Mouse (Mus musculus) gastrocnemius, adult 8-10 months (tissue): ENCODE measurements at regions not wholly inside any gene's neighbourhood (a gene's known extent, or its start where the extent isn't known, plus 50 kb on each side); places are given as distances from the start of the nearest gene placed in this dataset.

Experiments used
- DNase-seq, 2 experiments: peaks; one replicate each; pipeline ENCODE4 v3.0.0; 2022; ENCODE audit warnings: low spot score in 2 of 2

GRCm38 (mm10) chr5:58705561-58705960 lies 987.8 kb downstream of the Pcdh7 start:
- DNase-seq = no peak

DNA sequence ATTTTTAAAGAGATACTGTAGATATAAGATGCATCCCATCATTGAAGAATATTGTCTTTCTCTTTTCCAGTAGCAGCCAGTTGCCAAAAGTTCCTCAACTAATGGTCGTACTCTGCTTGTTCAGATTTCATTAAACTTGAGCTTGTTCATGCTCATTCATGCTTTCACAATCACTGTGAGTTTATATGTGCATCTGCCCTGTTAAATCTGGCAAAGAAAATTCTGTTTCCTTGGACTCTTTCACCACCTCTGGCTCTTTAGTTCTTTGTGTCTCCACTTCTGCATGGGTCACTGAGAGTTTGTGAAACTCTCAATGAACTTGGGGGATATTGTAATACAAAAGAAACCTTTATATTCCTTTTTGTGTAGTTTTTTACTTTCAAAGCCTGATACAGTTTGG lies 994.6 kb downstream of the Pcdh7 start:
- no peak for DNase-seq

- DNase-seq = no peak
Observed at GRCm38 (mm10) chr5:58733366-58733765, 1015.6 kb downstream of the Pcdh7 start.

GRCm38 (mm10) chr5:58733961-58734360 lies 1016.2 kb downstream of the Pcdh7 start:
- DNase-seq = no peak

- DNase-seq = peak in 1 of 2 experiments; percentile 10
Observed at GRCm38 (mm10) chr5:58736610-58737009, 1018.8 kb downstream of the Pcdh7 start.

DNA sequence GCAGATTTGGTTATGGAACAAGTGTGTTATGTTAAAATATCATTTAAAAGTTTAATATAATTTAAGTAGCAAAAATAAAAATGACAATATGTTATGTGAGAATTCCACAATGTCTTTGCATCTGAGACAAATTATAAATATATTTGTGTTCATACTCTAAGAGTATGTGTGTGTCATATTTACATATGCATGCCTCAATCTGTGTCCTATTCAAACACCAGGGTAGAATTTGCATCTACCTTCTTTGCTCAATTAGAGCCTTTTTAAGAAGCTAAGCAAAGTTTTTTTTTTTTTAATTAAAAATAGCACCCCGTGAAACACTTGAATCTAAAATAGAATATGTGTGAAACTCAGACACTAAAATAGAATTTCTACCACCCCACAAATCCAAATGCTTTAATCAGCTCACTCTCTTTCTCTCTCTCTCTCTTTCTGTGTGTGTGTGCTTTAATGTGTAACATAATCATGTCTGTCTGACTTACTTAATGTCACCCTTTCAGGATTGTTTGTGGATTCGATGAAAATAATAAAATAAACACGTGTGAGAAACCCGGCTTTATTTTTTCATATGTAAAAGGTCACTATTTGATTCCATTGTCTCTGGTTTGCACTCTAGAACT lies 1019.6 kb downstream of the Pcdh7 start:
- no peak for DNase-seq

DNA sequence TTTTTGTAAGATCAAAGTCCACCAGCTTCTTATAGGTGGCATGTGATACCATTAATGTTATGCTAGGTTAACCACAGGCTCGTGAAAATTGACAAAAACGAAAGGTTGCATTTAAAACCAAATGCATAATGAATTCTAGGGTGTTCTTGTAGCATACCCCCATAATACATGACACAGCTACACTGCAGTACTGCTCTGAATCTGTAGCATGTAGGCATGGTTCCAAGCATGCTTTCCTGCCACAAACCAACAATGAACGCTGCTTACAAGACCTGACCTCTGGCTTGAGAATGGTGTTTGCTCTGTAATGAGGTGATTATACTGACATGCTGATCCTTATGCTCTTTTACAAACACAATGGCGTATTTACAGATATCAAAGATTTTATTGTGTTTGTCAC lies 1020.3 kb downstream of the Pcdh7 start:
- DNase-seq = no peak

- DNase-seq = no peak
Observed at GRCm38 (mm10) chr5:58740759-58741158, 1023.0 kb downstream of the Pcdh7 start.

- DNase-seq = no peak
Observed at GRCm38 (mm10) chr5:58747684-58748083, 1029.9 kb downstream of the Pcdh7 start.

DNA sequence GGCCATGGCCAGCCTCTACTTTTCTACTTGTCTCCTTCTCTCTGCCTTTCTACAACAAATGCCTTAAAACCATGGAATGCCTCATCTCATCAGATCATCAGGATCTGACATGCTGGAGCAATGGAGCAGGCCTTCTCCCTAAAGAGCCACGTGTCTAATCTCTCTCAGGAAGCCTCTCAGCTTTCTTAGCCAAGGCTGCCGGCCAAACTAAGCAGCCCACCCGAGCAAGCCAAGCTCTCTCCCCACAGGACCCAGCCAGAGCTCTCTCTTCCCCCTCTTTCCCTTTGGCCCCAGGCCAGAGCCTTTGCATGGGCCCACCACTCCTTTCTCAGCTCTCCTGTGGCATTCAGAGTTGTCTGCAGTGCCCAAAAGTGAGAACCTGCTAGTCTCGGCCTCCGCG lies 1034.0 kb downstream of the Pcdh7 start:
- no peak for DNase-seq
